ENCODE assay signal across 9 mouse cellular contexts in the genomic region with DNA sequence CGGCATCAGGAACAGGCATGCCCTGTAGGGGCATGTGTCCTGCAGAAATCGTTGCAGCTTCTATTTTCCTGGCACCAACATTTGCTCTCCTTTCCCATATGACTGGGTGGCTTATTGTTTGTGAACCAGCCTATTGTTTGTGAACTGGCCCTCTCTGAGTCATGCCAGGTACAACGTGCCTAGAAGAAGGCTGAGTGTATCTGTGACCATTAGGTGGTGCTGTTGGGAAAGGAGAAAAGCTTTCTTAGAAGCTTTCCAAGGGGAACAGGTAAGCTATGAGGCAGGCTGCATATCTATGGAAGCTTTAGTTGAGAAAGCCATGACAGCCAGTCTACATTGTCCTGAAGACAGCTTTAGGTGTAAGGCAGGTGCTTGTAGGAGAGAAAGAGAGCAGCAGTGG. TPM values are rescaled to one million over a fixed set of nuclear protein-coding genes. Genes with fewer than 3 reads are reported as not detected.
DNase-seq lines count a peak whose midpoint lies in the region; ATAC-seq and TF ChIP-seq lines count a peak whose summit lies in the region.
"Had no signal": no experiment of that assay in that cellular context is flagged by ENCODE, and none has a peak within 500 bp of the region (broad histone marks: within the 10 kb centered on the region; RNA-seq: fewer than 3 reads in every experiment).

No protein-coding gene starts in this region.

- H3K4me1 ChIP-seq in hindbrain, embryonic 11.5 days (replicated peaks; ENCODE audit: control insufficient read depth, insufficient read depth, low read length): no peaks in the 10 kb centered on the region
- no peaks in the 10 kb centered on the region for H3K4me1 ChIP-seq in hindbrain, embryonic 10.5 days (replicated peaks)
- no peaks in the 10 kb centered on the region for H3K4me1 ChIP-seq in forebrain, embryonic 16.5 days (replicated peaks; ENCODE audit: control insufficient read depth, insufficient read depth, low read length)
- no peaks in the 10 kb centered on the region for H3K4me1 ChIP-seq in stomach, postnatal 0 days (replicated peaks; ENCODE audit: control insufficient read depth, insufficient read depth)
- H3K4me1 ChIP-seq: limb, embryonic 12.5 days had no signal

- H3K36me3 ChIP-seq in hindbrain, embryonic 11.5 days (ENCODE audit: control insufficient read depth, insufficient read depth, low read length): no peaks in the 10 kb centered on the region
- no peaks in the 10 kb centered on the region for H3K36me3 ChIP-seq in hindbrain, embryonic 10.5 days
- H3K36me3 ChIP-seq in forebrain, embryonic 16.5 days (ENCODE audit: control insufficient read depth, insufficient read depth): no peaks in the 10 kb centered on the region
- H3K36me3 ChIP-seq in stomach, postnatal 0 days (ENCODE audit: control insufficient read depth, insufficient read depth, low read length): no peaks in the 10 kb centered on the region
- H3K36me3 ChIP-seq: limb, embryonic 12.5 days had no signal

- TF ChIP-seq CTCF in stomach, postnatal 0 days (IDR thresholded peaks at IDR 0.05; ENCODE audit: low read depth): peak; percentile 83

- no peak for TF ChIP-seq EP300 in stomach, postnatal 0 days (optimal IDR thresholded peaks at IDR 0.05)

- no peaks in the 10 kb centered on the region for H3K27me3 ChIP-seq in hindbrain, embryonic 11.5 days (ENCODE audit: control insufficient read depth, insufficient read depth, low read length)
- H3K27me3 ChIP-seq in hindbrain, embryonic 10.5 days (ENCODE audit: insufficient read depth, poor library complexity, severe bottlenecking): no peaks in the 10 kb centered on the region
- no peaks in the 10 kb centered on the region for H3K27me3 ChIP-seq in forebrain, embryonic 16.5 days (replicated peaks; ENCODE audit: control insufficient read depth, insufficient read depth, low read length)
- no peaks in the 10 kb centered on the region for H3K27me3 ChIP-seq in stomach, postnatal 0 days (ENCODE audit: control insufficient read depth, insufficient read depth, low read length)
- H3K27me3 ChIP-seq: limb, embryonic 12.5 days had no signal

- 37% methylated on average over 3 of the region's 3 CpGs for WGBS in hindbrain, embryonic 11.5 days
- WGBS in hindbrain, embryonic 10.5 days: 33% methylated on average over 3 of the region's 3 CpGs
- 33% methylated on average over 3 of the region's 3 CpGs for WGBS in forebrain, embryonic 16.5 days
- 19% methylated on average over 3 of the region's 3 CpGs for WGBS in stomach, postnatal 0 days

- no peak overlapping the region for H3K4me2 ChIP-seq in hindbrain, embryonic 11.5 days (replicated peaks; ENCODE audit: low read depth, low read length)
- H3K4me2 ChIP-seq in forebrain, embryonic 16.5 days (ENCODE audit: low read length): no peak overlapping the region
- no peak overlapping the region for H3K4me2 ChIP-seq in stomach, postnatal 0 days (replicated peaks; ENCODE audit: low read depth)
- H3K4me2 ChIP-seq: limb, embryonic 12.5 days had no signal

- H3K27ac ChIP-seq in hindbrain, embryonic 11.5 days (ENCODE audit: low read depth, low read length): no peak overlapping the region
- H3K27ac ChIP-seq in hindbrain, embryonic 10.5 days: no peak overlapping the region
- no peak overlapping the region for H3K27ac ChIP-seq in forebrain, embryonic 16.5 days (ENCODE audit: low read length)
- no peak overlapping the region for H3K27ac ChIP-seq in stomach, postnatal 0 days (replicated peaks)
- H3K27ac ChIP-seq: limb, embryonic 12.5 days had no signal

- peak; percentile 36 for DNase-seq in hindbrain, embryonic 11.5 days (ENCODE audit: low spot score)
- no peak for DNase-seq in hindbrain, embryonic 10.5 days (ENCODE audit: low spot score)
- peak; percentile 1 for DNase-seq in ovary, postnatal 14 days (ENCODE audit: low spot score)
- DNase-seq in ovary, adult 18-20 months (ENCODE audit: low spot score): no peak
- DNase-seq in stomach, postnatal 0 days (ENCODE audit: low spot score): peak; percentile 44
- no peak for DNase-seq in heart, postnatal 14 days
- no peak for DNase-seq in gastrocnemius, adult 18-20 months (ENCODE audit: low spot score)

- no peaks in the 10 kb centered on the region for H3K9me3 ChIP-seq in hindbrain, embryonic 11.5 days (ENCODE audit: control insufficient read depth, low read length)
- no peaks in the 10 kb centered on the region for H3K9me3 ChIP-seq in hindbrain, embryonic 10.5 days
- no peaks in the 10 kb centered on the region for H3K9me3 ChIP-seq in forebrain, embryonic 16.5 days (ENCODE audit: control insufficient read depth, low read length)
- H3K9me3 ChIP-seq in stomach, postnatal 0 days (ENCODE audit: control insufficient read depth, low read length): no peaks in the 10 kb centered on the region
- H3K9me3 ChIP-seq: limb, embryonic 12.5 days had no signal

- H3K4me3 ChIP-seq in hindbrain, embryonic 11.5 days (ENCODE audit: low read depth, low read length): no peak overlapping the region
- H3K4me3 ChIP-seq in hindbrain, embryonic 10.5 days: no peak overlapping the region
- no peak overlapping the region for H3K4me3 ChIP-seq in forebrain, embryonic 16.5 days (replicated peaks; ENCODE audit: low read length)
- H3K4me3 ChIP-seq in stomach, postnatal 0 days (ENCODE audit: low read depth, low read length): no peak overlapping the region
- H3K4me3 ChIP-seq: limb, embryonic 12.5 days had no signal

- intact Hi-C loops in heart, postnatal 14 days (cut with DNase I): no loop called here

- 0 out of 2 replicates have a peak, but pooled peaks have one; percentile 14 for ATAC-seq in hindbrain, embryonic 11.5 days (ENCODE audit: low FRiP score)
- ATAC-seq in forebrain, embryonic 16.5 days: peak; percentile 12; the same call in 1 of the 2 replicates
- ATAC-seq in stomach, postnatal 0 days (ENCODE audit: low FRiP score, low TSS enrichment): peak; percentile 87

- H3K9ac ChIP-seq in hindbrain, embryonic 11.5 days (ENCODE audit: low read depth, low read length): no peak overlapping the region
- H3K9ac ChIP-seq in forebrain, embryonic 16.5 days (replicated peaks; ENCODE audit: low read depth, low read length): no peak overlapping the region
- no peak overlapping the region for H3K9ac ChIP-seq in stomach, postnatal 0 days (ENCODE audit: low read length)
- H3K9ac ChIP-seq: limb, embryonic 12.5 days had no signal

RNA-seq across cellular contexts. Expression of gene Prr9, which starts 5.8 kb away (rescaled TPM):
- not detected in 2 replicates for polyA plus RNA-seq in hindbrain, embryonic 11.5 days (2014; fragmentation: Nextera tagmentation; extraction: Ambion mirVana)
- polyA plus RNA-seq in hindbrain, embryonic 10.5 days (2016; fragmentation: Nextera tagmentation; extraction: Ambion mirVana): not detected in 2 replicates
- polyA plus RNA-seq in forebrain, embryonic 16.5 days (2015; fragmentation: Nextera tagmentation; extraction: Ambion mirVana): not detected in 2 replicates
- polyA plus RNA-seq in stomach, postnatal 0 days (2015; fragmentation: Nextera tagmentation; extraction: Ambion mirVana): 2.3 and 2.9 TPM in 2 replicates
- not detected for total RNA-seq in heart, postnatal 14 days (2021)
- not detected for total RNA-seq in gastrocnemius, adult 18-20 months (2021)
- polyA plus RNA-seq: limb, embryonic 12.5 days had no signal

RNA-seq across cellular contexts. Expression of gene Lelp1, which starts 24.6 kb away (rescaled TPM):
- not detected in 2 replicates for polyA plus RNA-seq in hindbrain, embryonic 11.5 days (2014; fragmentation: Nextera tagmentation; extraction: Ambion mirVana)
- polyA plus RNA-seq in hindbrain, embryonic 10.5 days (2016; fragmentation: Nextera tagmentation; extraction: Ambion mirVana): not detected in 2 replicates
- polyA plus RNA-seq in forebrain, embryonic 16.5 days (2015; fragmentation: Nextera tagmentation; extraction: Ambion mirVana): not detected in 2 replicates
- not detected in 2 replicates for polyA plus RNA-seq in stomach, postnatal 0 days (2015; fragmentation: Nextera tagmentation; extraction: Ambion mirVana)
- not detected for total RNA-seq in heart, postnatal 14 days (2021)
- total RNA-seq in gastrocnemius, adult 18-20 months (2021): not detected
- polyA plus RNA-seq: limb, embryonic 12.5 days had no signal

RNA-seq across cellular contexts. Expression of gene Lor, which starts 35.0 kb away (rescaled TPM):
- 1.4 and 1.6 TPM in 2 replicates for polyA plus RNA-seq in hindbrain, embryonic 11.5 days (2014; fragmentation: Nextera tagmentation; extraction: Ambion mirVana)
- polyA plus RNA-seq in hindbrain, embryonic 10.5 days (2016; fragmentation: Nextera tagmentation; extraction: Ambion mirVana): 0.46 and 1.7 TPM in 2 replicates
- polyA plus RNA-seq in forebrain, embryonic 16.5 days (2015; fragmentation: Nextera tagmentation; extraction: Ambion mirVana): 2.3 and 2.7 TPM in 2 replicates
- 1,111 and 1,600 TPM in 2 replicates for polyA plus RNA-seq in stomach, postnatal 0 days (2015; fragmentation: Nextera tagmentation; extraction: Ambion mirVana)
- total RNA-seq in heart, postnatal 14 days (2021): not detected
- total RNA-seq in gastrocnemius, adult 18-20 months (2021): not detected

Comparison
In these comparisons a context has a peak if more than half of its experiments do, and no peak if none do; other contexts are left out.
1. DNase-seq: peak in hindbrain, embryonic 11.5 days (single experiment), ovary, postnatal 14 days (single experiment) and stomach, postnatal 0 days (single experiment); none in hindbrain, embryonic 10.5 days (single experiment), ovary, adult 18-20 months (single experiment), heart, postnatal 14 days (0 of 2) and gastrocnemius, adult 18-20 months (single experiment).
2. ATAC-seq: peak in every context shown above with its lines; median percentile 87 in stomach, postnatal 0 days; 14 in hindbrain, embryonic 11.5 days; 12 in forebrain, embryonic 16.5 days.
3. RNA of gene Lor, which starts 35.0 kb away (polyA plus RNA-seq): 1,111 to 1,600 TPM in stomach, postnatal 0 days; 2.3 to 2.7 TPM in forebrain, embryonic 16.5 days, 0.46 to 1.7 TPM in hindbrain, embryonic 10.5 days and 1.4 to 1.6 TPM in hindbrain, embryonic 11.5 days; every median in the first group is over 100 times any median in the second.